Comparison of ENCODE assay signal across 25 mouse cellular contexts in genomic region chr4:39644136-39644535, GRCm38 (mm10).
"Had no signal": no experiment of that assay in that cellular context is flagged by ENCODE, and none has a peak within 500 bp of the region (broad histone marks: within the 10 kb centered on the region; RNA-seq: fewer than 3 reads in every experiment).

No protein-coding gene starts in this region.

- H3K27ac ChIP-seq: gastrocnemius, adult 2 months; heart, embryonic 10.5 days; hindbrain, embryonic 10.5 days; hindbrain, embryonic 12.5 days; hindbrain, embryonic 14.5 days; intestine, embryonic 15.5 days; layer of hippocampus, adult 2 months; left cerebral cortex, adult 2 months; limb, embryonic 10.5 days; limb, embryonic 12.5 days had no signal

- H3K9me3 ChIP-seq: heart, embryonic 10.5 days; heart, embryonic 12.5 days; hindbrain, embryonic 10.5 days; hindbrain, embryonic 12.5 days; intestine, embryonic 15.5 days; limb, embryonic 10.5 days; limb, embryonic 12.5 days had no signal

- H3K4me1 ChIP-seq: heart, embryonic 10.5 days; heart, embryonic 12.5 days; hindbrain, embryonic 10.5 days; hindbrain, embryonic 12.5 days; intestine, embryonic 15.5 days; limb, embryonic 10.5 days; limb, embryonic 12.5 days had no signal

- H3K4me3 ChIP-seq: gastrocnemius, adult 2 months; heart, embryonic 10.5 days; heart, embryonic 12.5 days; hindbrain, embryonic 10.5 days; hindbrain, embryonic 12.5 days; intestine, embryonic 15.5 days; layer of hippocampus, adult 2 months; left cerebral cortex, adult 2 months; limb, embryonic 10.5 days; limb, embryonic 12.5 days had no signal

- H3K9ac ChIP-seq: heart, embryonic 12.5 days; hindbrain, embryonic 12.5 days; hindbrain, embryonic 14.5 days; intestine, embryonic 15.5 days; limb, embryonic 12.5 days had no signal

- H3K36me3 ChIP-seq: heart, embryonic 10.5 days; heart, embryonic 12.5 days; hindbrain, embryonic 10.5 days; hindbrain, embryonic 12.5 days; intestine, embryonic 15.5 days; limb, embryonic 10.5 days; limb, embryonic 12.5 days had no signal

- ATAC-seq: hindbrain, embryonic 16.5 days; inflammation-experienced regulatory T-cells, adult 6 months; intestine, embryonic 15.5 days; intestine, postnatal 0 days had no signal

- H3K27me3 ChIP-seq: heart, embryonic 12.5 days; hindbrain, embryonic 12.5 days; intestine, embryonic 15.5 days; limb, embryonic 12.5 days had no signal

- DNase-seq: gastrocnemius, adult 2 months; gastrocnemius, postnatal 10 days; gastrocnemius, postnatal 25 days; heart, adult 18-20 months; heart, postnatal 10 days; heart, postnatal 4 days; kidney, adult 18-20 months; kidney, adult 8-10 months; kidney, postnatal 10 days; kidney, postnatal 25 days; kidney, postnatal 4 days; liver had no signal

- H3K4me2 ChIP-seq: heart, embryonic 12.5 days; hindbrain, embryonic 12.5 days; hindbrain, embryonic 14.5 days; intestine, embryonic 15.5 days; limb, embryonic 12.5 days had no signal
